Mouse (Mus musculus): ENCODE data around the gene Gbp2b. TPM values are rescaled to one million over a fixed set of nuclear protein-coding genes. Genes with fewer than 3 reads are reported as not detected.
"Not testable (repeated sequence)": the region's sequence is repeated elsewhere in the genome, so short reads cannot be mapped to it uniquely, and the experiment has no call there.

Gbp2b gene
- polyA plus RNA-seq, 1 experiment from 2014 or later = 1.0 TPM

DNA sequence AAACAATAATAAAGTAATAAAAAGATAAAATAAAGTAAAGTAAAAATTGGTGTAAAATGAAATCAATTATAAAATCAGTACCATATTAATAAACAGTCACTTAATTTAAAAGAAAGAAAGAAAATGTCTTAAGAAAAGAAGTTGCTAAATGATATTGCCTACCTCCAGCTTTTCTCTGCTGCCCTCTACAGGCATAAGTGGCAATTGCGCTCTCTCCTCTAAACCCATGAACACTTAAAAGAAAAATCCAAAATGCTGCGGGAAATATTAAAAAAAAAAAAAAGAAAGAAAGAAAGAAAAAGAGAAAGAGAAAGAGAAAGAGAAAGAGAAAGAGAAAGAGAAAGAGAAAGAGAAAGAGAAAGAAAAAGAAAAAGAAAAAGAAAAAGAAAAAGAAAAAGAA, 51.3 kb downstream of the Gbp2b start:
- H3K36me3 ChIP-seq (ENCODE audit: control insufficient read depth, insufficient read depth); H3K27ac ChIP-seq (ENCODE audit: low read depth, low read length); H3K27me3 ChIP-seq (replicated peaks; ENCODE audit: control insufficient read depth, insufficient read depth, low read length); H3K9me3 ChIP-seq (ENCODE audit: control insufficient read depth); H3K9ac ChIP-seq (ENCODE audit: low read depth, low read length); H3K4me1 ChIP-seq (replicated peaks; ENCODE audit: control insufficient read depth, insufficient read depth, low read length); H3K4me3 ChIP-seq (ENCODE audit: low read depth, low read length); ATAC-seq; H3K4me2 ChIP-seq (replicated peaks; ENCODE audit: low read depth): not testable (repeated sequence)
- WGBS = 4% methylated on average over 2 of the region's 2 CpGs
- TF ChIP-seq CTCF (IDR thresholded peaks at IDR 0.05; ENCODE audit: low read depth) = peak; percentile 75

GRCm38 (mm10) chr3:142647836-142648235, 53.2 kb downstream of the Gbp2b start:
- H3K9me3 ChIP-seq (ENCODE audit: control insufficient read depth) = not testable (repeated sequence)
- WGBS = 22% methylated on average over 6 of the region's 7 CpGs

GRCm38 (mm10) chr3:142650205-142650604, 55.6 kb downstream of the Gbp2b start:
- Histone ChIP-seq H3K27me3 (replicated peaks; ENCODE audit: control insufficient read depth, insufficient read depth, low read length) (0 out of 2 replicates have a peak, but pooled peaks cover 3% of the 10 kb centered on the region), H3K4me1 (replicated peaks; ENCODE audit: control insufficient read depth, insufficient read depth, low read length) (no peaks in the 10 kb centered on the region), H3K27ac (ENCODE audit: low read depth, low read length) (no peak overlapping the region), H3K4me2 (replicated peaks; ENCODE audit: low read depth) (no peak overlapping the region), H3K36me3 (ENCODE audit: control insufficient read depth, insufficient read depth) (no peaks in the 10 kb centered on the region), H3K9ac (ENCODE audit: low read depth, low read length) (no peak overlapping the region), H3K4me3 (ENCODE audit: low read depth, low read length) (no peak overlapping the region), H3K9me3 (ENCODE audit: control insufficient read depth) (no peaks in the 10 kb centered on the region)
- ATAC-seq = no peak
- no peak for TF ChIP-seq CTCF (IDR thresholded peaks at IDR 0.05; ENCODE audit: low read depth)
- WGBS = 50% methylated on average over 2 of the region's 2 CpGs

More at GRCm38 (mm10) chr3:142647836-142648235, 53.2 kb downstream of the Gbp2b start:
- not testable (repeated sequence) for H3K27ac ChIP-seq (ENCODE audit: low read depth, low read length); ATAC-seq; H3K36me3 ChIP-seq (ENCODE audit: control insufficient read depth, insufficient read depth); H3K27me3 ChIP-seq (replicated peaks; ENCODE audit: control insufficient read depth, insufficient read depth, low read length); H3K9ac ChIP-seq (ENCODE audit: low read depth, low read length); H3K4me3 ChIP-seq (ENCODE audit: low read depth, low read length); H3K4me1 ChIP-seq (replicated peaks; ENCODE audit: control insufficient read depth, insufficient read depth, low read length); H3K4me2 ChIP-seq (replicated peaks; ENCODE audit: low read depth)

- ATAC-seq = no peak
- TF ChIP-seq CTCF (IDR thresholded peaks at IDR 0.05; ENCODE audit: low read depth) = no peak
- 93% methylated on average over 8 of the region's 8 CpGs for WGBS
- H3K9ac ChIP-seq (ENCODE audit: low read depth, low read length) = no peak overlapping the region
- H3K4me3 ChIP-seq (ENCODE audit: low read depth, low read length) = no peak overlapping the region
- no peaks in the 10 kb centered on the region for H3K36me3 ChIP-seq (ENCODE audit: control insufficient read depth, insufficient read depth)
- no peak overlapping the region for H3K27ac ChIP-seq (ENCODE audit: low read depth, low read length)
- H3K4me2 ChIP-seq (replicated peaks; ENCODE audit: low read depth) = no peak overlapping the region
- no peaks in the 10 kb centered on the region for H3K27me3 ChIP-seq (replicated peaks; ENCODE audit: control insufficient read depth, insufficient read depth, low read length)
- H3K9me3 ChIP-seq (ENCODE audit: control insufficient read depth) = no peaks in the 10 kb centered on the region
- no peaks in the 10 kb centered on the region for H3K4me1 ChIP-seq (replicated peaks; ENCODE audit: control insufficient read depth, insufficient read depth, low read length)
Measured at GRCm38 (mm10) chr3:142664723-142665122, 70.1 kb downstream of the Gbp2b start.

Small RNA genes lying within 50 kb of the gene (microRNA-seq; reads per million reads assigned to microRNA genes)
- gene Mir6381 = not detected

Other genes starting within 250 kb of the Gbp2b start
- gene Pdlim5, start 199.2 kb upstream of the Gbp2b start, polyA plus RNA-seq (2015; fragmentation: Nextera tagmentation; extraction: Ambion mirVana) = 24.5 and 27.5 TPM in 2 replicates
- 0.17 and 0.24 TPM in 2 replicates for gene Gbp5, start 100.9 kb upstream of the Gbp2b start, polyA plus RNA-seq (2015; fragmentation: Nextera tagmentation; extraction: Ambion mirVana)
- 11.4 and 12.6 TPM in 2 replicates for gene Gbp7, start 64.5 kb upstream of the Gbp2b start, polyA plus RNA-seq (2015; fragmentation: Nextera tagmentation; extraction: Ambion mirVana)
- gene Gbp3, start 34.8 kb upstream of the Gbp2b start, polyA plus RNA-seq (2015; fragmentation: Nextera tagmentation; extraction: Ambion mirVana) = 7.3 and 7.6 TPM in 2 replicates
- 4.4 and 5.0 TPM in 2 replicates for gene Gbp2, start 25.8 kb downstream of the Gbp2b start, polyA plus RNA-seq (2015; fragmentation: Nextera tagmentation; extraction: Ambion mirVana)
- gene Kyat3, start 106.2 kb downstream of the Gbp2b start, polyA plus RNA-seq (2015; fragmentation: Nextera tagmentation; extraction: Ambion mirVana) = 2.0 and 2.3 TPM in 2 replicates
- 73.6 and 79.4 TPM in 2 replicates for gene Gtf2b, start 170.2 kb downstream of the Gbp2b start, polyA plus RNA-seq (2015; fragmentation: Nextera tagmentation; extraction: Ambion mirVana)